In the genomic region with DNA sequence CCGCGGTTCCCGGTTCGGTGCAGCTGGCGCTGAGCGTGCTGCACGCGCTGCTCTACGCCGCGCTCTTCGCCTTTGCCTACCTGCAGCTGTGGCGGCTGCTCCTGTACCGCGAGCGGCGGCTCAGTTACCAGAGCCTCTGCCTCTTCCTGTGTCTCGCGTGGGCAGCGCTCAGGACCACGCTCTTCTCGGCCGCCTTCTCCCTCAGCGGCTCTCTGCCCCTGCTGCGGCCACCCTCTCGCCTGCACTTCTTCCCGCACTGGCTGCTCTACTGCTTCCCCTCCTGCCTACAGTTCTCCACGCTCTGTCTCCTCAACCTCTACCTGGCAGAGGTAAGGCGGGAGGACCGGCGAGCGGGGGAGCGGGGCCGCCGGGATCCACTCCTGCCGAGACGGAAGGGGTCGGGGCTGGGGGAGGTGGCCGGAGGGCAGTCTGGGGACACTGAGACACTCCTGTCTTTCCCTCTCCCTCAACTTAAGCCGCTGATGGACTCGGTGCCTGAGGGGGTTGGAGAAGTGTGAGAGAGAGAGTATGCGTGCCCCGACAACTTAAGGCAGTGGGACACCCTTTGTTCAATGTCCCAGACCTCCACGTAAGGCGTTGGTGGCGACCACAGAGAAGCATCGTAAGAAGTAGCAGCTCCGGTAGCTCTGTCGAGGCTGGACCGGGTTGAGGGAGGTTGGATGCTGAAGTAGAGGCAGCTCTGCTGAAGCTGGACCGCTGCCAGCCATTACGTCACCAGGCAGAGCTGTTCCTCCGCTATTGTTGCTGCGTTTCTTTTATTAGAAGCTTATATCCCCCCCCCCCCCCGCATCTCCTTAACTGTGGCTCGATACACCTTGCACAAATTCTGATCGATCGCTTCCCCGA, we compare ENCODE assay signal across 8 mouse cellular contexts. TPM values are rescaled to one million over a fixed set of nuclear protein-coding genes. Genes with fewer than 3 reads are reported as not detected.
DNase-seq lines count a peak whose midpoint lies in the region; ATAC-seq lines count a peak whose summit lies in the region.

A gene (minus strand): TSS at position 239 of the 867 bp plus-strand sequence.

- H3K4me2 ChIP-seq in intestine, embryonic 14.5 days (ENCODE audit: low read length) = peak within 1 kb of the TSS; percentile 94

- intact Hi-C loops in gastrocnemius, postnatal 36 days (cut with DNase I) = loop anchor here (10.0 kb wide), 1 partner anchor 74 kb away; no protein-coding TSS in a partner anchor
- intact Hi-C loops in left cerebral cortex, postnatal 10 days (cut with DNase I) = no loop called here

- under 1% methylated on average over 59 of the region's 59 CpGs for WGBS in intestine, embryonic 14.5 days

- H3K9ac ChIP-seq in intestine, embryonic 14.5 days (ENCODE audit: low read length) = peak within 1 kb of the TSS; percentile 78

- peaks cover 3% of the 10 kb centered on the region; the same call in 1 of the 2 replicates for H3K4me1 ChIP-seq in intestine, embryonic 14.5 days (replicated peaks; ENCODE audit: control insufficient read depth, insufficient read depth, low read length)

- H3K4me3 ChIP-seq in intestine, embryonic 14.5 days (ENCODE audit: low read depth, low read length) = peak within 1 kb of the TSS; percentile 81

- peak; percentile 28 for ATAC-seq in intestine, embryonic 14.5 days (replicated peaks; ENCODE audit: low FRiP score, low TSS enrichment, low read depth)
- ATAC-seq in megakaryocyte progenitor cell, adult 5-6 weeks (replicated peaks; ENCODE audit: poor library complexity) = peak; percentile 6; the same call in 1 of the 2 replicates

- no peaks in the 10 kb centered on the region for H3K27me3 ChIP-seq in intestine, embryonic 14.5 days (replicated peaks; ENCODE audit: control insufficient read depth, insufficient read depth, low read length)

- peak; percentile 83 to 90 for DNase-seq in adrenal gland, adult (ENCODE audit: inconsistent age in 2 of 2, low spot score in 1 of 2)
- DNase-seq in embryo, embryonic 10.5 days (ENCODE audit: low spot score) = peak; percentile 80
- peak; percentile 62 to 63 for DNase-seq in gastrocnemius, postnatal 36 days
- peak; percentile 89 for DNase-seq in intestine, embryonic 14.5 days (ENCODE audit: low spot score)
- peak; percentile 76 to 90 for DNase-seq in left cerebral cortex, postnatal 10 days (ENCODE audit: extremely low spot score in 1 of 2, low spot score in 2 of 2)
- peak; percentile 91 for DNase-seq in right cerebral cortex, postnatal 10 days (ENCODE audit: low spot score in 2 of 2)
- DNase-seq in urinary bladder, postnatal 14 days (ENCODE audit: low spot score) = peak; percentile 81

- H3K9me3 ChIP-seq in intestine, embryonic 14.5 days (ENCODE audit: control insufficient read depth, low read length) = no peaks in the 10 kb centered on the region

- peak within 1 kb of the TSS; percentile 93 for H3K27ac ChIP-seq in intestine, embryonic 14.5 days (ENCODE audit: low read depth)

- H3K36me3 ChIP-seq in intestine, embryonic 14.5 days (ENCODE audit: control insufficient read depth, insufficient read depth, low read length) = no peaks in the 10 kb centered on the region

RNA-seq across cellular contexts. Expression of the gene that starts here (rescaled TPM):
- 10 to 100 TPM in 1 of 2 experiments, 1 to 10 TPM in 1; 6.9 to 10.2 TPM for total RNA-seq in gastrocnemius, postnatal 36 days (2021)
- polyA plus RNA-seq in intestine, embryonic 14.5 days (2014; fragmentation: Nextera tagmentation; extraction: Ambion mirVana) = 15.5 and 16.2 TPM in 2 replicates
- total RNA-seq in left cerebral cortex, postnatal 10 days (2021) = 10 to 100 TPM; 68.2 to 68.5 TPM
- 8.1 and 11.1 TPM in 2 replicates for total RNA-seq in megakaryocyte progenitor cell, adult 5-6 weeks (2015)
- total RNA-seq in megakaryocyte progenitor cell, adult 5-6 weeks (2017) = 11.2 and 14.2 TPM in 2 replicates

Comparison
In these comparisons a context has a peak if more than half of its experiments do, and no peak if none do; other contexts are left out.
1. Peak in every context shown above with its lines: DNase-seq, ATAC-seq, H3K4me3 ChIP-seq and H3K27ac ChIP-seq.
2. RNA of the gene that starts here (total RNA-seq): 68.2 to 68.5 TPM in left cerebral cortex, postnatal 10 days; 8.1 to 14.2 TPM in megakaryocyte progenitor cell, adult 5-6 weeks and 6.9 to 10.2 TPM in gastrocnemius, postnatal 36 days; every median in the first group is over 4 times any median in the second.